Mouse (Mus musculus) myocyte (in vitro differentiated cells): ENCODE measurements around the gene Vash2.

Experiments
- CEBPB ChIP-seq: IDR thresholded peaks from 2 replicates; pipeline ENCODE4 v1.6.1; 2011; ENCODE audit warnings: mild to moderate bottlenecking, moderate library complexity; ENCODE audit not compliant: poor library complexity, insufficient read depth, severe bottlenecking
- E2F4 ChIP-seq: IDR thresholded peaks from one replicate; pipeline ENCODE4 v1.6.1; 2011; ENCODE audit warnings: mild to moderate bottlenecking, control low read depth, moderate library complexity; ENCODE audit not compliant: insufficient read depth
- MAX ChIP-seq: IDR thresholded peaks from one replicate; pipeline ENCODE4 v1.6.1; 2011; ENCODE audit warnings: low read depth, mild to moderate bottlenecking, control low read depth
- MYOD1 ChIP-seq, 3 experiments: IDR thresholded peaks; one replicate each; pipeline ENCODE4 v1.6.1; 2011; ENCODE audit warnings: control low read depth in 2 of 3, low read depth in 2 of 3, mild to moderate bottlenecking in 2 of 3, moderate library complexity in 1 of 3; ENCODE audit not compliant: insufficient read length in 2 of 3, control insufficient read depth in 1 of 3
- MYOG ChIP-seq, 3 experiments: IDR thresholded peaks; one replicate each; pipeline ENCODE4 v1.6.1; 2011; ENCODE audit warnings: control low read depth in 2 of 3, low read depth in 2 of 3, mild to moderate bottlenecking in 2 of 3; ENCODE audit not compliant: insufficient read length in 2 of 3, control insufficient read depth in 1 of 3, insufficient read depth in 1 of 3
- POLR2A ChIP-seq: IDR thresholded peaks from one replicate; pipeline ENCODE4 v1.6.1; 2011; ENCODE audit warnings: low read depth, mild to moderate bottlenecking, control low read depth, moderate library complexity; ENCODE audit not compliant: insufficient read length
- POLR2AphosphoS2 ChIP-seq: IDR thresholded peaks from one replicate; pipeline ENCODE4 v1.6.1; 2011; ENCODE audit warnings: low read depth, control low read depth; ENCODE audit not compliant: insufficient read length
- SRF ChIP-seq: IDR thresholded peaks from one replicate; pipeline ENCODE4 v1.6.1; 2011; ENCODE audit warnings: low read depth; ENCODE audit not compliant: control insufficient read depth, insufficient read length
- TCF12 ChIP-seq: IDR thresholded peaks from one replicate; pipeline ENCODE4 v1.6.1; 2011; ENCODE audit warnings: mild to moderate bottlenecking, control low read depth; ENCODE audit not compliant: poor library complexity, insufficient read depth, severe bottlenecking

- TF ChIP-seq TCF12 = no peak
- TF ChIP-seq POLR2A = no peak
- TF ChIP-seq POLR2AphosphoS2 = no peak
- TF ChIP-seq MYOG (IDR thresholded peaks at IDR 0.05; ENCODE audit: control insufficient read depth in 1 of 3, insufficient read depth in 1 of 3, insufficient read length in 2 of 3, low read depth in 2 of 3) = no peak
- TF ChIP-seq SRF = no peak
- TF ChIP-seq E2F4 = no peak
- no peak for TF ChIP-seq MYOD1 (IDR thresholded peaks at IDR 0.05; ENCODE audit: control insufficient read depth in 1 of 3, insufficient read length in 2 of 3, low read depth in 2 of 3)
- no peak for TF ChIP-seq MAX
- no peak for TF ChIP-seq CEBPB
Observed at GRCm38 (mm10) chr1:190910836-190911235, 68.3 kb downstream of the Vash2 start.
